ENCODE assay signal across 8 mouse cellular contexts in the genomic region with DNA sequence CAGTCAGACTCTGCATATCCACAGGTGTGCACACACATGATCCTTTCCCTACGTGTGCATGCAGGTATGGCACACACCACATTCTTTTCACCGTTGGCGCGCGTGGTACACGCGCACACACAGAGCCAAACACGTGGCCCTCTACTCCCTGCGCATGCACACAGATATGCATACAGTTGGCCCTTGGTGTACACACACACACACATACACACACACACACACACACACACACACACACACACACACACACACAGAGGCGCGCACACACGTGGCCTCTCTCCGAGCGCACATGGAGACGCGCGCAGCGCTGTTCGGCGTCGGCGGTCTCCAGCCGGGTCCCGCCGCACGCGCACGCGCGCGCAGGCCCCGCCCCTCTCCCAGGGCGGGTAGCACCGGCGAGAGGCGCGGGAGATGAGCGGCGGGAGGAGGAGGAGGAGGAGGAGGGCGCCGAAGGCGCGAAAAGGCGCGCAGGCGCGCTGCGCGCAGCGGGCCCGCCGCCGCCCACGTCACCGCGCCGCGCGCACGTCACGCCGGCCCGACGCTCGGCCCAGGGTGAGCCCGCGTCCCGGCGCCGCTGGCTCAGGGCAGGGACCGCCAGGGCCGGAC. TPM values are rescaled to one million over a fixed set of nuclear protein-coding genes. Genes with fewer than 3 reads are reported as not detected.
A peak's percentile ranks its signal among the peaks of the same experiment; 100 is the strongest.
DNase-seq lines count a peak whose midpoint lies in the region; ATAC-seq and TF ChIP-seq lines count a peak whose summit lies in the region.

Tfdp1 (plus strand) TSS at position 497 of the 606 bp plus-strand sequence.

- peaks cover 6% of the 10 kb centered on the region; the same call in 1 of the 2 replicates for H3K4me1 ChIP-seq in embryonic facial prominence, embryonic 14.5 days (ENCODE audit: control insufficient read depth, insufficient read depth, low read length)
- H3K4me1 ChIP-seq in limb, embryonic 14.5 days (ENCODE audit: control insufficient read depth, insufficient read depth, low read length), result peaks cover 10% of the 10 kb centered on the region; the same call in 1 of the 2 replicates
- H3K4me1 ChIP-seq in midbrain, postnatal 0 days (ENCODE audit: insufficient read depth, low read length), result no peaks in the 10 kb centered on the region

- peaks cover 32% of the 10 kb centered on the region for H3K36me3 ChIP-seq in embryonic facial prominence, embryonic 14.5 days (ENCODE audit: control insufficient read depth, insufficient read depth, low read length)
- peaks cover 31% of the 10 kb centered on the region for H3K36me3 ChIP-seq in limb, embryonic 14.5 days (ENCODE audit: control insufficient read depth, insufficient read depth, low read length)
- H3K36me3 ChIP-seq in midbrain, postnatal 0 days (ENCODE audit: insufficient read depth, low read length), result peaks cover 7% of the 10 kb centered on the region

- peak; percentile 71 for DNase-seq in 3T3-L1 (ENCODE audit: low read depth, low spot score)
- peak; percentile 43 to 61 for DNase-seq in adrenal gland, postnatal 4 days (ENCODE audit: low spot score in 2 of 2)
- DNase-seq in embryonic facial prominence, embryonic 14.5 days (ENCODE audit: low spot score), result peak; percentile 95
- DNase-seq in heart, adult 8-10 months (ENCODE audit: low spot score), result peak; percentile 48
- DNase-seq in kidney, adult 9 months, result peak; percentile 76
- DNase-seq in limb, embryonic 14.5 days (ENCODE audit: low spot score), result peak; percentile 85
- peak; percentile 91 for DNase-seq in midbrain, postnatal 0 days (ENCODE audit: low spot score)
- peak; percentile 65 to 68 for DNase-seq in spleen, postnatal 14 days (ENCODE audit: low spot score in 2 of 2)

- peak within 1 kb of the TSS; percentile 75 for H3K4me2 ChIP-seq in embryonic facial prominence, embryonic 14.5 days (ENCODE audit: low read depth, low read length)
- peak within 1 kb of the TSS; percentile 77 for H3K4me2 ChIP-seq in limb, embryonic 14.5 days (replicated peaks; ENCODE audit: low read depth, low read length, severe bottlenecking)
- H3K4me2 ChIP-seq in midbrain, postnatal 0 days (ENCODE audit: low read depth, low read length, poor library complexity, severe bottlenecking), result peak within 1 kb of the TSS; percentile 89

- H3K9ac ChIP-seq in embryonic facial prominence, embryonic 14.5 days (ENCODE audit: low read depth, low read length), result peak within 1 kb of the TSS; percentile 97
- peak within 1 kb of the TSS; percentile 93 for H3K9ac ChIP-seq in limb, embryonic 14.5 days (ENCODE audit: low read depth, low read length, severe bottlenecking)
- peak within 1 kb of the TSS; percentile 96 for H3K9ac ChIP-seq in midbrain, postnatal 0 days (replicated peaks; ENCODE audit: low read length, poor library complexity, severe bottlenecking)

- TF ChIP-seq POLR2A in limb, embryonic 14.5 days (IDR thresholded peaks at IDR 0.05; ENCODE audit: borderline replicate concordance, extremely low read depth, insufficient read depth, insufficient read length), result peak; percentile 33; the same call in 1 of the 2 replicates

- TF ChIP-seq CTCF in midbrain, postnatal 0 days (IDR thresholded peaks at IDR 0.05), result no peak

- WGBS in embryonic facial prominence, embryonic 14.5 days, result 2% methylated on average over 15 of the region's 72 CpGs
- WGBS in limb, embryonic 14.5 days, result 2% methylated on average over 23 of the region's 72 CpGs
- WGBS in midbrain, postnatal 0 days, result under 1% methylated on average over 35 of the region's 72 CpGs

- peak; percentile 96 for ATAC-seq in embryonic facial prominence, embryonic 14.5 days (ENCODE audit: low read depth)
- peak; percentile 94 for ATAC-seq in limb, embryonic 14.5 days (ENCODE audit: low FRiP score, low read depth)
- peak; percentile 93 for ATAC-seq in midbrain, postnatal 0 days (ENCODE audit: low FRiP score)

- no peaks in the 10 kb centered on the region for H3K9me3 ChIP-seq in embryonic facial prominence, embryonic 14.5 days (ENCODE audit: control insufficient read depth, low read length)
- H3K9me3 ChIP-seq in limb, embryonic 14.5 days (ENCODE audit: control insufficient read depth, low read length), result no peaks in the 10 kb centered on the region
- no peaks in the 10 kb centered on the region for H3K9me3 ChIP-seq in midbrain, postnatal 0 days (ENCODE audit: low read length)

- peak within 1 kb of the TSS; percentile 89 for H3K4me3 ChIP-seq in embryonic facial prominence, embryonic 14.5 days (ENCODE audit: low read depth, low read length)
- peak within 1 kb of the TSS; percentile 82 for H3K4me3 ChIP-seq in limb, embryonic 14.5 days (replicated peaks; ENCODE audit: low read length)
- peak within 1 kb of the TSS; percentile 89 for H3K4me3 ChIP-seq in midbrain, postnatal 0 days (ENCODE audit: low read depth, low read length)

- H3K27me3 ChIP-seq in embryonic facial prominence, embryonic 14.5 days (replicated peaks; ENCODE audit: control insufficient read depth, insufficient read depth, low read length), result no peaks in the 10 kb centered on the region
- no peaks in the 10 kb centered on the region for H3K27me3 ChIP-seq in limb, embryonic 14.5 days (ENCODE audit: control insufficient read depth, insufficient read depth, low read length)
- H3K27me3 ChIP-seq in midbrain, postnatal 0 days (ENCODE audit: insufficient read depth, low read length), result no peaks in the 10 kb centered on the region

- H3K27ac ChIP-seq in embryonic facial prominence, embryonic 14.5 days (replicated peaks; ENCODE audit: low read depth, low read length), result peak within 1 kb of the TSS; percentile 88
- peak within 1 kb of the TSS; percentile 76 for H3K27ac ChIP-seq in limb, embryonic 14.5 days (replicated peaks; ENCODE audit: low read depth, low read length)
- H3K27ac ChIP-seq in midbrain, postnatal 0 days (ENCODE audit: low read depth, low read length), result peak within 1 kb of the TSS; percentile 83

RNA-seq across cellular contexts. Expression of gene Tfdp1, which starts in this region (rescaled TPM):
- 10 to 100 TPM; 94.9 to 95.6 TPM for total RNA-seq in adrenal gland, postnatal 4 days (2021)
- 150 and 168 TPM in 2 replicates for polyA plus RNA-seq in embryonic facial prominence, embryonic 14.5 days (2014; fragmentation: Nextera tagmentation; extraction: Ambion mirVana)
- 10 to 100 TPM; 34.4 to 43.9 (median 38.3) TPM for total RNA-seq in heart, adult 8-10 months (2022)
- 225 and 230 TPM in 2 replicates for polyA plus RNA-seq in limb, embryonic 14.5 days (2012; rRNA removed)
- 162 TPM in 2 replicates for polyA plus RNA-seq in limb, embryonic 14.5 days (2014; fragmentation: Nextera tagmentation; extraction: Ambion mirVana)
- total RNA-seq in midbrain, postnatal 0 days (2014; rRNA removed), result 58.6 and 59.6 TPM in 2 replicates
- 72.4 and 75.4 TPM in 2 replicates for polyA plus RNA-seq in midbrain, postnatal 0 days (2015; fragmentation: Nextera tagmentation; extraction: Ambion mirVana)

Comparison
In these comparisons a context has a peak if more than half of its experiments do, and no peak if none do; other contexts are left out.
1. Peak in every context shown above with its lines: DNase-seq, ATAC-seq, H3K4me3 ChIP-seq and H3K27ac ChIP-seq.